Mouse (Mus musculus) embryo, embryonic 10 days (tissue): ENCODE results near the gene Tmtc1.
A peak's percentile ranks its signal among the peaks of the same experiment; 100 is the strongest.

Source experiments
- DNase-seq: peaks from one replicate; pipeline ENCODE4 v3.0.0-alpha.2; 2015; ENCODE audit warnings: low spot score

The Tmtc1 gene

GRCm38 (mm10) chr6:148239311-148239710 is 204.9 kb downstream of the Tmtc1 start:
- DNase-seq: no peak

- DNase-seq: no peak
These were observed 206.7 kb downstream of the Tmtc1 start for GRCm38 (mm10) chr6:148237453-148237852.

- DNase-seq: no peak
These were observed 209.9 kb downstream of the Tmtc1 start for GRCm38 (mm10) chr6:148234105-148234828.

GRCm38 (mm10) chr6:148227542-148227941 is 216.6 kb downstream of the Tmtc1 start:
- DNase-seq: no peak

GRCm38 (mm10) chr6:148222686-148223085 is 221.5 kb downstream of the Tmtc1 start:
- no peak for DNase-seq

GRCm38 (mm10) chr6:148218235-148219076 is 225.7 kb downstream of the Tmtc1 start:
- DNase-seq: no peak

- DNase-seq: no peak
These were observed 227.4 kb downstream of the Tmtc1 start for GRCm38 (mm10) chr6:148216752-148217151.

GRCm38 (mm10) chr6:148214765-148215164 is 229.4 kb downstream of the Tmtc1 start:
- DNase-seq: peak; percentile 79

- peak; percentile 100 for DNase-seq
These were observed 232.1 kb downstream of the Tmtc1 start, which contains the start of gene Ergic2 for GRCm38 (mm10) chr6:148211897-148212680. Gene Ergic2, minus strand, starts transcription at chr6:148212374.

GRCm38 (mm10) chr6:148211391-148211876 is 232.8 kb downstream of the Tmtc1 start:
- DNase-seq: peak; percentile 43

GRCm38 (mm10) chr6:148207522-148207921 is 236.7 kb downstream of the Tmtc1 start:
- DNase-seq: no peak

- DNase-seq: no peak
These were observed 239.1 kb downstream of the Tmtc1 start for GRCm38 (mm10) chr6:148205134-148205533.

- DNase-seq: no peak
These were observed 244.5 kb downstream of the Tmtc1 start for GRCm38 (mm10) chr6:148199729-148200128.

GRCm38 (mm10) chr6:148199177-148199576 is 245.0 kb downstream of the Tmtc1 start:
- no peak for DNase-seq

GRCm38 (mm10) chr6:148193972-148194701 is 250.1 kb downstream of the Tmtc1 start:
- DNase-seq: no peak

GRCm38 (mm10) chr6:148185694-148186093 is 258.5 kb downstream of the Tmtc1 start:
- DNase-seq: no peak
